Mouse (Mus musculus): ENCODE measurements around the gene Aloxe3.

The Aloxe3 gene

DNA sequence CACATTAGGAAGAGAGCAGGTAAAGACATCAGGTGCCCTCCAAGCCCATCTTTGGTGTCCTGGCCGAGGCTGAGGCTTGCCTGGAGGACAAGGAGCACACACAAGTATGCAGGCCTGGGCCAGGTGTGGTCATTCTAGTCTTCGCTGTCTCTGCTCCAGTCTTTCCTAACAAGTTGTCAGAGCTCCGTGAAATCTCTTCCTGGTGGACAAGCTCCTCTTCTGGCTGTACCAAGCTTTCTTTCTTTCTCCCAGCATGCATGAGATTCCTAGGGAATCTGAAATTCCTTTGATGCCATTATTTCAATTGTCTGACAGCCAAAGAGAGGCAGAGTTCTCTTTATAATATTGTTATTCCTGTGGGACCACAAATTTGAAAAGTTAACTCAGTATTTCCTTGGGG lies 53.8 kb downstream of the Aloxe3 start:
- DNase-seq (ENCODE audit: low read depth, low spot score), result no peak

DNA sequence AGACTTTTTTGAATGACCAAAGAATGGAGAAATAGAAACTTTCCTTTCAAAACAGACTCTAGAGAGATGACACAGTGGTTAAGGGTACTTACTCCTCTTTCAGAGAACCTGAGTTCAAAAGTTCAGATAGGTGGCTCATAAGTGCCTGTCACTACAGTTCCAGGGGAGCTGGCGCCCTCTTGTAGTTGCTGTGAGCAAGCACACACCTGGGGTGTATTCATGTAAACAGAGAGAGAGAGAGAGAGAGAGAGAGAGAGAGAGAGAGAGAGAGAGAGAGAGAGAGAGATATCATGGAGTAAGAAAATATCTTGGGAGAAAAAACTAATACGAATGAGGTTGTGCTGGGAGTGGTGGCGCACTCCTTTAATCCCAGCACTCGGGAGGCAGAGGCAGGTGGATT lies 54.4 kb downstream of the Aloxe3 start:
- DNase-seq (ENCODE audit: low read depth, low spot score), result no peak

DNA sequence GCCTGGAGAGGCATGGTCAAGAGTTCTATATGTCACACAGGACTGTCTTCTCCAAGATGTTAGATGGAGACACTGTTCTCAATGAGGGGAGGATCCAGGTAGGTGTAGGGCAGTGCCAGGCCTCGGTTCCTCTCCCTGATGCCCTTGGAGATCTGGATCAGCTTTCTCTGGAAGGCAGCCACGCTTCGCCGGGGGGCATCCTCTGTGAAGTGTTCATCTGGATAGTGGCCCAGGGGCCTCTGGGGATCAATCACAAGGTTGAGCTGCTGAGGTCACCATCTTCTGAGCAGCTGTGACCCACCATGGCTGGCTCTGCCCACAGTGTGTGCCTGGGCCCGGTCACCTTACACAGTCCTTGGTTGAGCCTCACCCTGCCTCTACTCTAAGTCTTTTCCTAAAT lies 59.3 kb downstream of the Aloxe3 start:
- no peak for DNase-seq (ENCODE audit: low read depth, low spot score)

DNA sequence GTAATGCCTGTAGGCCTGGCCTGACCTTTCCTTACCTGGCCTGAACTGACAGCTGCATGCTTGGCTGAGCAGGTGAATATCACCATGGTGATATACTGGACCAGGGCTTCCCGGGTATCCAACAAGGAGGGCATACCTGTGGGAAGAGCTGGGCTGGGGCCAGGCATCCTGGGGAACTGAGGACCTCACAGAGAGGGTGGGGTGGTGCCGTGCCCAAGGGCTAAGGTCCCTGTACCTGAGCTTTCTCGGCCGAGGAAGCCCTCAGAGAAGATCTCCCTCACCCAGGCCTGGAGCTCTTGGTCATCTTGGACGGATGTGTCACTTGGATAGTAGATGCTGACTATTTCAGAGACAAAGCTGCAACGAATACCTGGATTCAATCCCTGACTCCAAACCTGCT lies 60.2 kb downstream of the Aloxe3 start:
- DNase-seq (ENCODE audit: low read depth, low spot score), result no peak

DNA sequence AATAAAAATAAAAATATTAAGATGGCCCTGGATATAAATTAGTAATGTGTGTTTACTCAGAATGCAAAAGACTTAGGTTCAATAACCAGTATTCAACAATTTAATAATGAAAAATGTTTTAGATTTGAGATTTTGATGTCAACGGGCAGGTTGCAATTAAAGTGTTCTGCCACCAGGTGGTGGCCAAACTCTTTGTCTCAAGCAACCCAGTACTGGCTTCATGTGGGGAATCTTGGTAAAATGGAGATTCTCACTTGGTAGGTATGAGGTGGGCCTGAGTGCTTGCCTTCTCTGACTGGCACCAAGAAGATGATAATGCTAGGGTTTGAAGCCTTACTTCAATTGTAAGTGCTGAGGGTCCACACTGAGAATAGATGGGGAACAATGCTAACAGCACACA lies 67.1 kb downstream of the Aloxe3 start:
- DNase-seq (ENCODE audit: low read depth, low spot score), result peak; percentile 36

DNA sequence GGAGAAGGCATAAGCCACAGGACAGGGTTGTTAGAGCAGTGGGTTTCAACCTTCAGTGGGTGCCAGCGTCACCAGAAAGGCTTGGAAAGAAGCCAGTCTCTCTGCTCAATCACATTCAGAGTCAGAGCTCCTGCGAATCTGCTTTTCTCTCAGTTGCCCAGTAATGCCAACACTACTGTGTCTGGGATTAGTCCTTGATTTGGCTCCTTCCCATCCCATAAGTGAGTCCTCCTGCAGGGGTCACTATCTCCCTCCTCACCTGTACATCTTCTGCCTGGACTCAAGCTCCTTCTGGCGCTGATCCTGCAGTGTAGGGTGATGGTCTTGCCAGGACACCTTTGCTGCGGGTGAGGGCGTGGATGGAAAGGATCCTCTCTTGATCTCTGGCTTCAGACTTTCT lies 71.1 kb downstream of the Aloxe3 start:
- no peak for DNase-seq (ENCODE audit: low read depth, low spot score)

DNA sequence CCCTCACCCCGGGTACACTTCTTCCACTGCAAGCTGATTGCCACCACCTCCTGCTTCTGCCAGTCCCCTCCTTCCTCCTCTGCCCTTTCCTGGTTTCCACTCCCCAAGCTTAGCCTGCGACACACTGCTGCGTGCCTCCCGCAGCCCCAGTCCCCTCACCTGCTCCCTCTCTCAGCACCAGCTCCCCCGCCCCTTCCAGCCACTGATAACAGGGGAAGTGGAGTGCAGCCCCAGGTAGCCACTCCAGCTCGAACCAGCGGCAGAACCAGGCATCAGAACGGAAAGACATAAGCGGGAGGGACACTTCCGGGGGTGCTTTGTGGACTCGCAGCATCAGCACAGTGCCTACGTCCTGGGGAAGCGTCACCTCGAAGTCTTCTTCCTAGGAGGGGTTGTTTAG lies 71.5 kb downstream of the Aloxe3 start:
- DNase-seq (ENCODE audit: low read depth, low spot score), result no peak

DNA sequence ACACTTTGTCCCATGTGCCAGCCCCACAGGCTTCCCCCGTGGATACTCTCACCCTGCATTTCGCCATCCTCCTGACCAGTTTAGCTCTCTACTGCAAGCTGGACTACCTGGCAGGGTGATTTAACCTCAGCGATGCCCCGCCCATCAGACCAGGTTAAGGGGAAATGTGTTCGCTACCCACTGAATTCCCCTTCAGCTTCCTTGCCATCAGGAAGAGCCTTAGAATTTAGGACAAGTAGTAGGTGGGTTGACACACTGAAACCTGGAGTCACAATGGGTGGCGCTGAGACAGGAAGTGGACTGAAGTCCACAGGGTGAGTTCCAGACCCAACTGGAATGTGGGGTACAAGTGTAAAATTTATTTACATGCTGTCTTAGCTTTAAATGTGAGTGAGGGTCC lies 72.0 kb downstream of the Aloxe3 start, which contains the start of gene Alox8:
Alox8 (minus strand) TSS at position 101 of the 400 bp plus-strand sequence.
- no peak for DNase-seq (ENCODE audit: low read depth, low spot score)
